Mouse (Mus musculus): ENCODE data around the gene Trappc6a.

- TF ChIP-seq POLR2A (IDR thresholded peaks at IDR 0.05; ENCODE audit: low read depth, low read length) (no peak), CTCF (IDR thresholded peaks at IDR 0.05; ENCODE audit: extremely low read depth, insufficient read length, insufficient replicate concordance, low read depth, low read length) (0 out of 2 replicates have a peak, but pooled peaks have one; percentile 16)
Observed at GRCm38 (mm10) chr7:19523757-19524419, 15.7 kb downstream of the Trappc6a start.

All from small intestine, adult 2 months (tissue).